Mouse (Mus musculus): ENCODE measurements around the gene Ccdc8. TPM values are rescaled to one million over a fixed set of nuclear protein-coding genes. Genes with fewer than 3 reads are reported as not detected.

Ccdc8 gene
- polyA plus RNA-seq, 1 experiment: 0.87 TPM

GRCm38 (mm10) chr7:16980348-16980747, 12.2 kb upstream of the Ccdc8 start:
- H3K4me3 ChIP-seq (replicated peaks; ENCODE audit: insufficient read depth, low read depth, low read length): peak overlapping the region; percentile 58
- peak overlapping the region; percentile 61 for H3K27ac ChIP-seq (ENCODE audit: insufficient read depth, low read length)
- no peak for TF ChIP-seq CTCF (IDR thresholded peaks at IDR 0.05; ENCODE audit: borderline replicate concordance, insufficient read depth, low read depth, low read length)
- TF ChIP-seq POLR2A (IDR thresholded peaks at IDR 0.05; ENCODE audit: borderline replicate concordance, insufficient read depth, low read length): no peak
- peaks cover 16% of the 10 kb centered on the region for H3K4me1 ChIP-seq (ENCODE audit: control insufficient read depth, insufficient read depth, low read length)
- WGBS: 8% methylated on average over 12 of the region's 12 CpGs
- no peaks in the 10 kb centered on the region for H3K27me3 ChIP-seq (ENCODE audit: control insufficient read depth, insufficient read depth, low read length)
- peak; percentile 25 to 45 for DNase-seq

- Histone ChIP-seq H3K4me3 (replicated peaks; ENCODE audit: insufficient read depth, low read depth, low read length) (peak within 1 kb of the TSS; percentile 74), H3K27ac (ENCODE audit: insufficient read depth, low read length) (peak within 1 kb of the TSS; percentile 25), H3K4me1 (ENCODE audit: control insufficient read depth, insufficient read depth, low read length) (peaks cover 24% of the 10 kb centered on the region), H3K27me3 (ENCODE audit: control insufficient read depth, insufficient read depth, low read length) (no peaks in the 10 kb centered on the region)
- 18% methylated on average over 26 of the region's 26 CpGs for WGBS
- TF ChIP-seq CTCF (IDR thresholded peaks at IDR 0.05; ENCODE audit: borderline replicate concordance, insufficient read depth, low read depth, low read length) (no peak), POLR2A (IDR thresholded peaks at IDR 0.05; ENCODE audit: borderline replicate concordance, insufficient read depth, low read length) (peak; percentile 40; the same call in 1 of the 2 replicates)
- peak; percentile 87 to 90 for DNase-seq
These were observed 9.5 kb upstream of the Ccdc8 start, which contains the start of gene Gm42372 for GRCm38 (mm10) chr7:16982859-16983568. Gene Gm42372 (plus strand): TSS chr7:16983086.

GRCm38 (mm10) chr7:16987541-16988149, 4.9 kb upstream of the Ccdc8 start:
- DNase-seq: no peak
- no peak overlapping the region for H3K4me3 ChIP-seq (replicated peaks; ENCODE audit: insufficient read depth, low read depth, low read length)
- TF ChIP-seq POLR2A (IDR thresholded peaks at IDR 0.05; ENCODE audit: borderline replicate concordance, insufficient read depth, low read length): no peak
- no peak for TF ChIP-seq CTCF (IDR thresholded peaks at IDR 0.05; ENCODE audit: borderline replicate concordance, insufficient read depth, low read depth, low read length)
- WGBS: 44% methylated on average over 7 of the region's 7 CpGs
- H3K27ac ChIP-seq (ENCODE audit: insufficient read depth, low read length): no peak overlapping the region
- H3K4me1 ChIP-seq (ENCODE audit: control insufficient read depth, insufficient read depth, low read length): peaks cover 18% of the 10 kb centered on the region
- H3K27me3 ChIP-seq (ENCODE audit: control insufficient read depth, insufficient read depth, low read length): no peaks in the 10 kb centered on the region

GRCm38 (mm10) chr7:16988405-16988804, 4.1 kb upstream of the Ccdc8 start:
- Histone ChIP-seq H3K4me1 (ENCODE audit: control insufficient read depth, insufficient read depth, low read length) (peaks cover 18% of the 10 kb centered on the region), H3K27ac (ENCODE audit: insufficient read depth, low read length) (no peak overlapping the region), H3K4me3 (replicated peaks; ENCODE audit: insufficient read depth, low read depth, low read length) (no peak overlapping the region), H3K27me3 (ENCODE audit: control insufficient read depth, insufficient read depth, low read length) (no peaks in the 10 kb centered on the region)
- 22% methylated on average over 3 of the region's 3 CpGs for WGBS
- DNase-seq: no peak
- no peak for TF ChIP-seq POLR2A (IDR thresholded peaks at IDR 0.05; ENCODE audit: borderline replicate concordance, insufficient read depth, low read length)
- no peak for TF ChIP-seq CTCF (IDR thresholded peaks at IDR 0.05; ENCODE audit: borderline replicate concordance, insufficient read depth, low read depth, low read length)

- WGBS: 56% methylated on average over 15 of the region's 15 CpGs
- H3K27ac ChIP-seq (ENCODE audit: insufficient read depth, low read length): no peak overlapping the region
- H3K4me1 ChIP-seq (ENCODE audit: control insufficient read depth, insufficient read depth, low read length): peaks cover 16% of the 10 kb centered on the region
- H3K4me3 ChIP-seq (replicated peaks; ENCODE audit: insufficient read depth, low read depth, low read length): no peak overlapping the region
- TF ChIP-seq POLR2A (IDR thresholded peaks at IDR 0.05; ENCODE audit: borderline replicate concordance, insufficient read depth, low read length) (no peak), CTCF (IDR thresholded peaks at IDR 0.05; ENCODE audit: borderline replicate concordance, insufficient read depth, low read depth, low read length) (no peak)
- H3K27me3 ChIP-seq (ENCODE audit: control insufficient read depth, insufficient read depth, low read length): no peaks in the 10 kb centered on the region
- no peak for DNase-seq
These were observed 2.3 kb upstream of the Ccdc8 start for GRCm38 (mm10) chr7:16990006-16990744.

GRCm38 (mm10) chr7:16991681-16992450, 642 bp upstream of the Ccdc8 start:
- H3K27ac ChIP-seq (ENCODE audit: insufficient read depth, low read length): no peak overlapping the region
- no peak for DNase-seq
- TF ChIP-seq CTCF (IDR thresholded peaks at IDR 0.05; ENCODE audit: borderline replicate concordance, insufficient read depth, low read depth, low read length): no peak
- no peak for TF ChIP-seq POLR2A (IDR thresholded peaks at IDR 0.05; ENCODE audit: borderline replicate concordance, insufficient read depth, low read length)
- WGBS: 71% methylated on average over 18 of the region's 18 CpGs
- no peaks in the 10 kb centered on the region for H3K27me3 ChIP-seq (ENCODE audit: control insufficient read depth, insufficient read depth, low read length)
- H3K4me1 ChIP-seq (ENCODE audit: control insufficient read depth, insufficient read depth, low read length): peaks cover 10% of the 10 kb centered on the region
- H3K4me3 ChIP-seq (replicated peaks; ENCODE audit: insufficient read depth, low read depth, low read length): no peak overlapping the region
